Mouse (Mus musculus): ENCODE measurements around the gene Coasy.

The Coasy gene

GRCm38 (mm10) chr11:101131701-101132100, 49.3 kb downstream of the Coasy start:
- DNase-seq (ENCODE audit: low spot score in 2 of 2) = no peak

GRCm38 (mm10) chr11:101133037-101133436, 50.7 kb downstream of the Coasy start:
- DNase-seq (ENCODE audit: low spot score in 2 of 2) = no peak

GRCm38 (mm10) chr11:101134217-101134865, 52.0 kb downstream of the Coasy start:
- no peak for DNase-seq (ENCODE audit: low spot score in 2 of 2)

Data from frontal cortex, postnatal 10 days (tissue).